Mouse (Mus musculus): ENCODE data around the gene Zscan4b. TPM values are rescaled to one million over a fixed set of nuclear protein-coding genes. Genes with fewer than 3 reads are reported as not detected.
"Not testable (repeated sequence)": the region's sequence is repeated elsewhere in the genome, so short reads cannot be mapped to it uniquely, and the experiment has no call there.

Gene Zscan4b
- total RNA-seq (2021) = not detected
- long read RNA-seq, experiment 1 = 0 reads
- long read RNA-seq, experiment 2 = 0 reads

DNA sequence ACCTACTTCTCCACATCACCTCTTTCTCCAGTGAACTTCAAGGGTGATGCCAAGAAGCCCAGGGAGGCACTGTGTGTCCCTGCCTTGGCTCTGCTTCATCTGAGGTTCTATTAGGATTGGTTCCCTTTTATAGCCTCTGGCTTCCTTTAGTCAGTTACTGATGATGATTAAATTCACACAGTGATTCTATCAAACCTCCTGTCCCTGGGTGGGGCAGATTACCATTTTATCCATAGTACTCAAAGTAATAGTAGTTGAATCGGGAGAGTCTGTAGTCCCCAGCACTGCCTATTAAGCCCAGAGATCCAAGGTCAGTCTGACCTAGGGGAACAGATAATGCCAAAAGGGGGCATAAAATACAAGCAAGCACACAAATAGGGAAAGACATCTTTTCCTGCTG, at the start of gene Zscan4b:
Gene Zscan4b (minus strand): TSS at position 101 of the 400 bp plus-strand sequence.
- DNase-seq (ENCODE audit: low spot score in 2 of 2) = not testable (repeated sequence)

Other genes with a start within 250 kb of the Zscan4b start
- gene Nlrp4b, start 217.3 kb downstream of the Zscan4b start, total RNA-seq (2021) = not detected
- gene Vmn1r71, start 150.7 kb downstream of the Zscan4b start, total RNA-seq (2021) = not detected
- not detected for gene Zscan4c, start 100.7 kb upstream of the Zscan4b start, total RNA-seq (2021)
- not detected for gene Zscan4-ps1, start 164.6 kb upstream of the Zscan4b start, total RNA-seq (2021)